Mouse (Mus musculus): ENCODE measurements at regions not wholly inside any gene's neighbourhood (a gene's known extent, or its start where the extent isn't known, plus 50 kb on each side); places are given as distances from the start of the nearest gene placed in this dataset.
"Not testable (repeated sequence)": the region's sequence is repeated elsewhere in the genome, so short reads cannot be mapped to it uniquely, and the experiment has no call there.

GRCm38 (mm10) chr11:12913401-12913800 is 448.6 kb upstream of the Cobl start:
- not testable (repeated sequence) for DNase-seq (ENCODE audit: low read depth, low spot score)

DNA sequence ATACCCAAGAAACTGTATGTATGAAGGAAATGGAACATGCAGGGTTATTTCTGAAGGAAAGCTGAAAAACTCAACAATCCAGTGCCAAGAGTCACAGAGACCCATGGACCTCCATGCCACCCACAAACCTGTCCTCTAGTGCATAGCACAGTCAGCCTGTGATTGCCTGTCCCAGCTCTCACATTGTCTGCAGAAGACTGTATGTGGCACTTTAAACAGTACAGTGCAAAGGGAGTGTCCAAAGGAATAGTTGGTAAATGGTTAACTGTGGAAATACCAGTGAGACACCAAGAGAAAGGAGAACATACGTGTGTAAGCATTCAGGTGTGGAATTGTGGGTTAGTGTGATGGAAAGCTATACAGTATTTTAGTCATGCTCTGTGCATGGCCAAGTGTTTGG is 409.0 kb upstream of the Cobl start:
- no peak for DNase-seq (ENCODE audit: low read depth, low spot score)

DNA sequence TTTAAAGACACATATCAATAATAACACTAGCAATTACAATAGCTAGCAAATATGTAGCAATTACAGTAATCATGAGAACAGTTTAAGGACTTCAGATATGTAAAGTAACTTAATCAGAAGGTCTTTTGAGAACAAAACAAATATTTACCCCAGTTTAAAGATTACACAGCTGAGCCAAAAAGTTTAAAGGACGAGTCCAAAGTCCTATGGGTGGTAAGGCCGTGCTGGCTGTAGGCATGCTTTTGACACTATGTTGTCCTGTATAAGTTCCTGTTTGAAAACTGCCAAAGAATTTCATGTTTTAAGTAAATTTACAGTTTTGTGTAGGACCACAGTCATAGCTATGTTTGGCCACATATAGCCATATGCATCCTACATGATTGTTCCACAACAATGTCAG is 408.0 kb upstream of the Cobl start:
- DNase-seq (ENCODE audit: low read depth, low spot score), result no peak

- no peak for DNase-seq (ENCODE audit: low read depth, low spot score)
Observed at GRCm38 (mm10) chr11:12872399-12872798, 407.6 kb upstream of the Cobl start.

- DNase-seq (ENCODE audit: low read depth, low spot score), result no peak
Observed at GRCm38 (mm10) chr11:12867541-12867940, 402.8 kb upstream of the Cobl start.

- no peak for DNase-seq (ENCODE audit: low read depth, low spot score)
Observed at GRCm38 (mm10) chr11:12865034-12865620, 400.4 kb upstream of the Cobl start.

DNA sequence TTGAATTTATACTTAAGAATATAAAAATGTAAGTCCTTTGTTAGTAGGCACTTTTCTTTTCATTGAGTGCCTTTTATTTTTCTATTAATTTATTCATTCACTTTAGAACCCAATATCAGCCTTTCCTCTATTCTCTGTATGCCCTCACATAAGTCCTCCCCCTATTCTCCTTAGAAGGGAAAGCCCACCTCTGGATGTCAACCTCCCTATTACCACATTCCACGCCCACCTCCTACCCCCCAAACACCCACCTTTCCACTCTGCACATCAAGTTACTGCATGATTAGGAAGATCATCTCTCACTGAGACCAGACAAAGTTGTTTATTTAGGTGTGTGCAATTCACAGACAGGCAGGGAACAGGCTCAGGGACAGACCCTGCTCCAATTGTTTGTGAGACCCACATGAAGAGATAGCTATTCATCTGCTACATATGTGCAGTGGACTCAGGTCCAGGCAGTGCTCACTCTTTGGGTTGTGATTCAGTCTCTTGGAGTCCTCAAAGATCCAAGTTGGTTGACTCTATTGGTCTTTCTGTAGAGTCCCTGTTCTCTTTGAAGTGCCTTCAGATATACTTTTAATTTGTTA is 394.7 kb upstream of the Cobl start:
- no peak for DNase-seq (ENCODE audit: low read depth, low spot score)

DNA sequence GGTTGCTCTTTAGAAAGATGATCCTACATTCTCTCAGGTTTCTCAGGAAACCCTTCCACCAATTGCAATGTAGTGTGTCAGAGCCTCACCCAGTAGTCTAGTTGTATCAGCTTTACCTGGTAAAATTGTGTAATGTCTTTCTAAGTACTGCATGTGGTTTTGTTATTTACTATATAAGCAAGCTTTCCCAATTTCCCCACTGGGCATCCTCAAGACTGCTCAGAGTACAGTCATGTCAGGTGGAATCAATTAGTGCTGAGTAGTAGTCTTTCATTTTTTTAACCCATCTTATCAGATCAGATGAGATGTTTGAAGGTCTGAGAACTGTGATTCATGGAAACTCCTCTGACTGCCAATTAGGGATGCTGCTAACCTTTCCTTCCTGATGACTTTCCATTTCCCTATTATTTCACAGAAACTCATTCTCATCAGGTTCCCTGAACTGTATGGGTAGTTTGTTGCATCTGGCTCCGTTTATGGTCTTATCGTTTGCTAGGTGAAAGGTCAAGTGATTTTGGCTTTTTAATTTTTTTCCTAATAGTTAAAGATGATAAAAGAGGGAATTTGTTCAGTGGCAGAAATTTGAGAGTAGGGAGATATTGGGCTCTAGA is 393.6 kb upstream of the Cobl start:
- DNase-seq (ENCODE audit: low read depth, low spot score), result no peak

DNA sequence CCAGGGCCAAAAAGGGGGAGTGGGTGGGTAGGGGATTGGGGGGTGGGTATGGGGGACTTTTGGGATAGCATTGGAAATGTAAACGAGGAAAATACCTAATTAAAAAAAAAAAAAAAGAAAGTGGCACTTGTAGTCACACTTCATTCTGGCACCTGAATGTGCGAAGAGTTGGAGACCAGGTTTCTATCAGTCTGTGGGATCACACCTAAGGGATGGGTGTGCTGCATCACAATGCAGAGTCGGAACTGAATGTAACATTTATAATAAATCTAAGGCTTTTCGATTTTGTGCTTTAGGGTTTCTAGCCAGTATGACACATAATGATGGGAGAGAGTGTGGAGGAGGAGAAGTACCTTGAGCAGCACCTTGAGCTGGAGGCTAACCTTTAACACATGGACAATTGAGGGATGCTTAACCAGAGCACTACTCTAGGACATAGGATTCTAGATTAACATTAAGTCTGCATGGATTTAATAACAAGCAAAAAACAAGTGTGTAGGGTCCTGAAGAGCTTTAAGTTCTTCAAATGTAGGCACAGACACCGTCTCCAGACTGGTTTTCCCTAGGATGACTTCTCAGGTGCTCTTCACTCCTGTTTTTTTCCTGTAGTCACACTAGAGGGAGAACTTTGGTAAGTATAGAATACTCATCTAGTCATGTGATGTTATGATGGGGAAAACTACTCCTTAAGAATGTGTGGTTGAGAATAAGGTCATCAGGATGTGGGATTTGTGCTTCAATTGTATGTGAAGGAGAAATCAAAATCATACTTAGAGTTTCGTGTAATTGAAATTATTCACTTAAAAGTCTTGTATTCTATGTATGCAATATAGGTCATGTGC is 392.8 kb upstream of the Cobl start:
- no peak for DNase-seq (ENCODE audit: low read depth, low spot score)

DNA sequence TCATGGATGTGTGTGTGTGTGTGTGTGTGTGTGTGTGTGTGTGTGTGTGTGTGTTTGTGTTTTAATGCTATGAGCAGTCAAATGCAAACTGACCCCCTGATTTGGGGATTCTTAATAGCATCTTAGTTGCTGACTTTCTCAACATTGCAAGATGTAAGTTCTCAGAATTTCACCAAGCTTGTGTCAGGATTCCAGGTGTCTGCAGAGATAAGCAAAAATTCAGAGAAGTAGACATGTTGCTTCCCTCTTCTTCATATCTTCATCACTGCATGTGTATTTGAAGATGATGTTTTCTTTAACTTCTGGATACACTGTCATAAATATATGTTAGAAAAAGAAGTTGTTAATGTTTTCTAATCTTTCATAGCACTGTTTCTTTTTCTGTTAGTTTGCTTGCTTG is 383.0 kb upstream of the Cobl start:
- DNase-seq (ENCODE audit: low read depth, low spot score), result no peak

GRCm38 (mm10) chr11:12843631-12844423 is 379.1 kb upstream of the Cobl start:
- no peak for DNase-seq (ENCODE audit: low read depth, low spot score)

GRCm38 (mm10) chr11:12841393-12841792 is 376.6 kb upstream of the Cobl start:
- DNase-seq (ENCODE audit: low read depth, low spot score), result no peak

GRCm38 (mm10) chr11:12837920-12838319 is 373.2 kb upstream of the Cobl start:
- DNase-seq (ENCODE audit: low read depth, low spot score), result no peak

- DNase-seq (ENCODE audit: low read depth, low spot score), result no peak
Observed at GRCm38 (mm10) chr11:12837387-12837786, 372.6 kb upstream of the Cobl start.

DNA sequence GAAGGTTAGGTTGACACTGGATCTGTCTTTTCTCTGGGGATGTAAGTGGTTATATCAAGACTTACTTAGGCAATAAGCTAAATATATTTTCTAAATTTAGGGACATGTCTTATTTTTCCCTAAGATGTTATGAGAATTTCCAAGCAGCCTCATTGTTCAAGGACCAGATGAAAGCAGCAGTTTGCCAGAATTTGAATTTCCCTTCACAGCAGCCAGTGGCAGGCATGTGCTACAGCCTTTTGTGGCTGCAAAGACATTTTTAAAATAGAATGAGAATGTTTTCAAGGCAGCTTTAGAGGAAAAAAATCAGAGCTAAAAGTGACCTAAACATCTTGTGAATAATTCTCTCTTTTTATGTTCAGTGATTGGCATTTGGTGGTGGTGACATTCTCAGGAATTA is 371.6 kb upstream of the Cobl start:
- DNase-seq (ENCODE audit: low read depth, low spot score), result no peak

GRCm38 (mm10) chr11:12812021-12812420 is 347.3 kb upstream of the Cobl start:
- DNase-seq (ENCODE audit: low read depth, low spot score), result no peak

DNA sequence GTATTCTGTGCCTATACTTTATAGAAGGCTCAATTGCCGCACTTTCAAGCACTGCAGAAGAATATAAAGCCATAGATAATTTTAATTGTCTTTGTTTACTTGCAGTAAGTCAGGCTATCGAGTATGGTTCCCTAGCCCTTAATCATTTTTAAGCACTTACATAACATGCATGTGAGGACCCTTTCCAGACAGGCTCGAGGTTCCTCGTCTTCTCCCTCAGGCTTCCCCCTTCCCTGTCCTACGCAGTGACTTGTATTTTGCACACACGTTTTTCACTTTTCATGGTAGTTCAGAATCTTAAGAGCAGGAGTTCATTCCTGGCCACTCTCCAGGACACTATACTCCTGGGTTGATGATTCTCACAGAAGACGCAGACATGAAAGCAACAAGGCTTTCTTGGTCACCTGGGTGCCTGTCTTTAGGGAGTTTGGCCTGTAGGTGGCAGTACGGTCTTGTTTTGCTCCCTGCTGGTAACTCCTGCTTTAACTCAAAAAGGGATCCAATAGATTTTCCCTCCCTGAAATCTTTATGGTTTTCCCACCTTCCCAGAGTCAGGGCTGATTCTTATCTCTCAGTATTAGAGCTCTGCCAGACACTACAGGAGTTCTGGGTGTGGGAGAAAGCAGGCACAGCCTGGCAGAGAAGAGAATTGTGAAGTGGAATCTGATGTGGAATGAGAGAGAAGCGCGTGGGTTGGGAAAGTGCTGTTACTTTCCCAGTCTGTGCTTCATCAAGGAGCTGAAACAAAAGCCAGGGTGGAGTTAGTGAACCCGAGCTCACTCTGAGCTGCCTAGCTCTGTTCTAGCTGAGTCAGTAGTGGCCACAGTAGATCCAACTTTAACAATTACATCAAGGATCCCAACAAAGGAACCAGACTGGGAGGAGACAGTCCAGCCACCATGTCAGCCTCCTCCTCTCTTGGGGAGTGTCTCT is 346.5 kb upstream of the Cobl start:
- DNase-seq (ENCODE audit: low read depth, low spot score), result peak; percentile 13
